Mouse (Mus musculus) adipose tissue, adult 10 weeks (tissue): Measurements from ENCODE around the gene Polq. TPM values are rescaled to one million over a fixed set of nuclear protein-coding genes. Genes with fewer than 3 reads are reported as not detected.

Experiments
- polyA plus RNA-seq: library from polyadenylated mRNA; stranded (reverse); fragments of 350-450 nt; fragmentation: Illumina TruSeq; extraction: RNeasy Lipid Tissue Mini Kit (QIAGEN cat#74804); gene quantifications from one replicate; pipeline ENCODE4 v1.2.3, GENCODE M21; 2014; ENCODE audit warnings: low read depth, low replicate concordance

Polq gene
- polyA plus RNA-seq, result 0.65 TPM

DNA sequence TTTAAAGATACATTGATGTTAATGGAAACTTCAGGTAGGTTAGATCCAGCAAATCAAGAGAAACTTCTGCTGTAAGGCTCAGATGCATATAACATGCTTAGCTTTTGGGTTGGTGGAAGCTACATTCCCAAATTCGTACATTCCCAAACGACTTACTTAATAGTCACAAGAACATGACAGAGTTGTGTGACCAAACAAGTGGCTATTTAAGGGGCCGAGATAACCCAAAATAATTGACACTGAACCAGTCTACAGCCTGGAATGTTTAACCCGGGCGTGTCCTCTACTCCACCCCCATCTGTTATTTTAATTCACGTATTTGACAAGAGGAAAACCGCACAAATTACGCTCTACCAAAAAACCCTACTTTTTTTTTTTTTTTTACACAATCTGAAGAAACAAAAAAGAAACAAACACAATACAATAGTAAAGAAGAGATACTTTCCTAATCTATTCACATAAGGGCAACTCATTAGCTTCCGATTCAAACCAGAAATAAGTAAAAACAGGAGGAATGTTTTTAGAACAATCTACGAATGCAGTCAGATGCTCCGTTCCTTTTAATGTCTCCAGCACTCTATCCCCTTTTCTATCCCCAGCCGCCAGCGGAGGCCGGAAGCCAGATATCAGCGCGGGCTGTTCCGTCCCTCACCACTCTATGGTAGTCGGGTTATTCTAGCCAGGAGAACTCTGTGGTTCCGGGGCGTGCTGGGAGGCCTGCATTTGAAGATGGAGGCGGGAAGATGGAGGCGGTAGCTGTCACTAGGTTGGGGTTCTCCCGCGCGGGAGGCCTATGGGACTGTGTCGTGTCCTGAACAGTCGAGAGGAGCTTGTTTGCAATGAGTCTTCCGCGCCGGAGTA lies at the start of gene Polq:
Gene Polq, plus strand, starts transcription at position 726 of the 861 bp plus-strand sequence.

DNA sequence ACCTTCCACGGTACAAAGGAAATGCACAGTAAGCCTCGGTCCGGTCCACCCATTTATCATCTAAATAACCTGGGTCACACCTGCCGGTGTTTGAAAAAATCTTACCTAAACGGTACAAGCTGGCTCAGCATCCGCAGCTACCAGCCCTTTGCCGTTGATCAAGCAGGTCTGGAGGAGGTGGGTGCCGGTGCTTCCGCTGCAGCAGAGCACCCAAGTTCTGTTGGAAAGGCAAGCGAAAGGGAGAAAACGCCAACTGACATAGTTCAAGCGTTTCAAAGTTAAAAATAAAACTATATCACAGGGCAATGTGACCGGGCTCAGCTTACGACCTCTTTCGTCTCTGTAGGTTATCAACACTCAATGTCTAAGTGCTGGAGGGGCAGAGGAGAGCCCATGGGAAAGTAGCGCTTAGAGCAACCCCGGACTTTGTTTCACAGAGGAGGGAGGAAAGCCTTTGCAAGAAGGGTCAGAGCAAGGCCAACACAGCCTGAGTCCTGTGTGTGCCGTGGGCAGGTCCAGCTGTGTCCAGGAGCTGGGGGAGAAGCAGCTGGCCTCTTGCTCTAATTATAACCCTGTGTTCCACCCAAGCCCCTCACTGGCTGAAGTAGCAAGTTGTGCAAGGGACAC lies 21.5 kb upstream of the Polq start, which contains the start of gene Fbxo40:
Gene Fbxo40, minus strand, starts transcription at position 469 of the 627 bp plus-strand sequence.

Other genes with a start within 250 kb of the Polq start
- 36.3 TPM for gene Slc15a2, start 226.8 kb upstream of the Polq start, polyA plus RNA-seq
- 15.1 TPM for gene Iqcb1, start 183.4 kb upstream of the Polq start, polyA plus RNA-seq
- 3.1 TPM for gene Eaf2, start 136.8 kb upstream of the Polq start, polyA plus RNA-seq
- gene Golgb1, start 136.6 kb upstream of the Polq start, polyA plus RNA-seq, result 89.0 TPM
- 15.7 TPM for gene Hcls1, start 76.8 kb upstream of the Polq start, polyA plus RNA-seq
- 0.12 TPM for gene Fbxo40, start 21.3 kb upstream of the Polq start, polyA plus RNA-seq